Mouse (Mus musculus) layer of hippocampus, postnatal 14 days (tissue): ENCODE measurements around the gene Vmn1r66. TPM values are rescaled to one million over a fixed set of nuclear protein-coding genes. Genes with fewer than 3 reads are reported as not detected.
"Not testable (repeated sequence)": the region's sequence is repeated elsewhere in the genome, so short reads cannot be mapped to it uniquely, and the experiment has no call there.

ENCODE experiments used
- DNase-seq, 2 experiments: peaks; one replicate each; pipeline ENCODE4 v3.0.0; 2021 to 2022; ENCODE audit warnings: low spot score in 2 of 2, mixed read lengths in 1 of 2
- long read RNA-seq, 2 experiments: library from polyadenylated mRNA; stranded (forward); transcript quantifications; one replicate each; pipeline ENCODE4 v2.0.0; 2021
- total RNA-seq, 2 experiments: library from RNA; stranded (reverse); gene quantifications; 2 replicates each; pipeline ENCODE4 v1.2.3; 2021

The Vmn1r66 gene
- total RNA-seq, result not detected
- long read RNA-seq, experiment 1, result 0 reads
- long read RNA-seq, experiment 2, result 0 reads

- DNase-seq, result no peak
These were observed at the start of gene Vmn1r66 for GRCm38 (mm10) chr7:10277906-10278305. Vmn1r66 (minus strand) TSS chr7:10278006.

- not testable (repeated sequence) for DNase-seq
These were observed 47.7 kb upstream of the Vmn1r66 start for GRCm38 (mm10) chr7:10325462-10325861.

GRCm38 (mm10) chr7:10252075-10252474 lies 25.7 kb downstream of the Vmn1r66 start:
- DNase-seq, result no peak

- DNase-seq, result no peak
These were observed 28.7 kb downstream of the Vmn1r66 start for GRCm38 (mm10) chr7:10249146-10249545.

Other genes starting within 250 kb of the Vmn1r66 start
- gene Vmn2r50, start 224.7 kb downstream of the Vmn1r66 start, total RNA-seq, result not detected
- not detected for gene Vmn2r51, start 172.3 kb downstream of the Vmn1r66 start, total RNA-seq
- not detected for gene Vmn2r52, start 101.4 kb downstream of the Vmn1r66 start, total RNA-seq
- gene Vmn1r67, start 165.3 kb upstream of the Vmn1r66 start, total RNA-seq, result not detected
- 10 to 100 TPM; 13.2 to 13.9 TPM for gene Zik1, start 217.4 kb upstream of the Vmn1r66 start, total RNA-seq